Mouse (Mus musculus) liver, postnatal 0 days (tissue): ENCODE data around the gene Olfr59.

Source experiments
- CTCF ChIP-seq: sonication (generic); IDR thresholded peaks from 2 replicates; pipeline ENCODE4 v1.5.1; 2016; ENCODE audit warnings: antibody characterized with exemption, low read depth
- EP300 ChIP-seq: IDR thresholded peaks from 2 replicates; pipeline ENCODE4 v1.6.1; 2016; ENCODE audit warnings: antibody characterized with exemption, low read depth, mild to moderate bottlenecking

GRCm38 (mm10) chr11:74337931-74338330, 54.4 kb downstream of the Olfr59 start, which contains the start of gene Olfr410:
- no peak for TF ChIP-seq CTCF
- TF ChIP-seq EP300, result no peak
